ENCODE assay signal across 7 mouse cellular contexts in the genomic region with DNA sequence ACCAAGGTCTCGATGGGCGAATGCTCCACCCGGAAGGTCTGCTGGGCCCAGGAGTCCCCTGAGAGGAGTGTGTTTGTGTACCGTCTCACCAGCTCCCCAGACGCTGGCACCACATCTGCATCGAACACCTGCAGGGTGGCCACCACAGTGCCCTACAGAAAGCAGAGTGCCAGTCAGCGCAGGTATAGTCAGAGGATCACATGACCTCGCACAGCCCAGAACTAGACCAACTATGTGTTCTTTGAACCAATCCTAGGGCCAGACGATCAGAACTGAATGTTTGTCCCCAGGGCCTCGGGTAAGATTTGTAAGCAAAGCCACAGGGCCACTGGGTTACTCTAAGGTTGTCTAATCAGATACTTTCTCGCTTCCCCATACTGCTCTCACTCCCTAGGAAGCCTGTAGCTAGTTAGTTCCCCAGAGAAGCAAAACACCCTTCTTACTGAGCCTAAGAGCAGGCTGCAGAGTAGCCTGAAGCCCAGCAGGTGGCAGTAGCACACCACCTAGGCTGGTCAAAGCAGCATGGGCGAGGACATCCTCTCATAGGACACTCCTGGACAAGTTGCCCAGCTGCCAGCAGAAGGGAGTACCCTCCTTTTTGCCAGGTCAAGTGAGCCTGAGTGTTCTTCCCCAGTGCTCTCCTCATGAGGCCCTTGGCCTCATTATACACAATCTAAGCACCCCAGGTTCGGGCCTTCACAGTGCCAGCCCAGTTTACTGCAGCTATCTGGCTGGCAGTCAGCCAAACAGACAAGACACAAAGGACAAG. TPM values are rescaled to one million over a fixed set of nuclear protein-coding genes. Genes with fewer than 3 reads are reported as not detected.
DNase-seq lines count a peak whose midpoint lies in the region; ATAC-seq lines count a peak whose summit lies in the region.

No protein-coding gene starts in this region.

- no peak overlapping the region for H3K9ac ChIP-seq in intestine, embryonic 14.5 days (ENCODE audit: low read length)

- H3K36me3 ChIP-seq in intestine, embryonic 14.5 days (ENCODE audit: control insufficient read depth, insufficient read depth, low read length): no peaks in the 10 kb centered on the region

- 62% methylated on average over 13 of the region's 13 CpGs for WGBS in intestine, embryonic 14.5 days

- ATAC-seq in intestine, embryonic 14.5 days (replicated peaks; ENCODE audit: low FRiP score, low TSS enrichment, low read depth): peak; percentile 82; the same call in 1 of the 2 replicates
- peak; percentile 92 for ATAC-seq in megakaryocyte-erythroid progenitor cell, adult 5-6 weeks (replicated peaks; ENCODE audit: low FRiP score, low TSS enrichment, poor library complexity, severe bottlenecking)

- no peaks in the 10 kb centered on the region for H3K27me3 ChIP-seq in intestine, embryonic 14.5 days (replicated peaks; ENCODE audit: control insufficient read depth, insufficient read depth, low read length)

- intact Hi-C loops in left cerebral cortex, postnatal 10 days (cut with DNase I): no loop called here

- no peaks in the 10 kb centered on the region for H3K9me3 ChIP-seq in intestine, embryonic 14.5 days (ENCODE audit: control insufficient read depth, low read length)

- DNase-seq in adrenal gland, adult 2 months: peak; percentile 77
- peak; percentile 89 for DNase-seq in embryo, embryonic 10.5 days (ENCODE audit: low spot score)
- peak; percentile 67 for DNase-seq in gastrocnemius, postnatal 25 days
- DNase-seq in intestine, embryonic 14.5 days (ENCODE audit: low spot score): peak; percentile 79
- DNase-seq in left cerebral cortex, postnatal 10 days (ENCODE audit: extremely low spot score in 1 of 2, low spot score in 2 of 2): peak; percentile 68 to 76
- peak; percentile 66 for DNase-seq in right cerebral cortex, postnatal 14 days

- no peak overlapping the region for H3K4me3 ChIP-seq in intestine, embryonic 14.5 days (ENCODE audit: low read depth, low read length)

- H3K27ac ChIP-seq in intestine, embryonic 14.5 days (ENCODE audit: low read depth): no peak overlapping the region

- no peak overlapping the region for H3K4me2 ChIP-seq in intestine, embryonic 14.5 days (ENCODE audit: low read length)

- no peaks in the 10 kb centered on the region; the same call in 1 of the 2 replicates for H3K4me1 ChIP-seq in intestine, embryonic 14.5 days (replicated peaks; ENCODE audit: control insufficient read depth, insufficient read depth, low read length)

RNA-seq across cellular contexts. Expression of gene Ret, which starts 18.0 kb away (rescaled TPM):
- 1 to 10 TPM; 2.3 to 4.0 TPM for total RNA-seq in adrenal gland, adult 2 months (2021)
- polyA plus RNA-seq in adrenal gland, adult 2 months (2012; rRNA removed): 1.8 and 2.3 TPM in 2 replicates
- total RNA-seq in gastrocnemius, postnatal 25 days (2021): 1 to 10 TPM; 6.5 to 9.5 TPM
- polyA plus RNA-seq in intestine, embryonic 14.5 days (2014; fragmentation: Nextera tagmentation; extraction: Ambion mirVana): 22.6 and 23.4 TPM in 2 replicates
- total RNA-seq in left cerebral cortex, postnatal 10 days (2021): 1 to 10 TPM; 7.1 to 8.5 TPM
- not detected in 2 replicates for total RNA-seq in megakaryocyte-erythroid progenitor cell, adult 5-6 weeks (2014; fragmentation: Nextera tagmentation)
- total RNA-seq in megakaryocyte-erythroid progenitor cell, adult 5-6 weeks (2017): not detected in 2 replicates

RNA-seq across cellular contexts. Expression of gene Csgalnact2, which starts 40.6 kb away (rescaled TPM):
- total RNA-seq in adrenal gland, adult 2 months (2021): 10 to 100 TPM; 15.3 to 23.6 TPM
- polyA plus RNA-seq in adrenal gland, adult 2 months (2012; rRNA removed): 0.86 and 0.95 TPM in 2 replicates
- total RNA-seq in gastrocnemius, postnatal 25 days (2021): 10 to 100 TPM; 25.3 to 26.7 TPM
- 14.5 and 14.8 TPM in 2 replicates for polyA plus RNA-seq in intestine, embryonic 14.5 days (2014; fragmentation: Nextera tagmentation; extraction: Ambion mirVana)
- 10 to 100 TPM; 12.7 to 13.7 TPM for total RNA-seq in left cerebral cortex, postnatal 10 days (2021)
- 34.2 and 37.1 TPM in 2 replicates for total RNA-seq in megakaryocyte-erythroid progenitor cell, adult 5-6 weeks (2014; fragmentation: Nextera tagmentation)
- 71.7 and 117 TPM in 2 replicates for total RNA-seq in megakaryocyte-erythroid progenitor cell, adult 5-6 weeks (2017)
